Mouse (Mus musculus): ENCODE data around the gene Dnah7c.
"Not testable (repeated sequence)": the region's sequence is repeated elsewhere in the genome, so short reads cannot be mapped to it uniquely, and the experiment has no call there.

Gene Dnah7c

GRCm38 (mm10) chr1:46425137-46425925, at the start of gene Dnah7c:
Dnah7c (plus strand) TSS chr1:46425592.
- peak in 1 of 2 experiments; percentile 10 for DNase-seq

GRCm38 (mm10) chr1:46380641-46381040, 44.8 kb upstream of the Dnah7c start:
- DNase-seq, result not testable (repeated sequence)

- DNase-seq, result not testable (repeated sequence)
These were observed 30.6 kb upstream of the Dnah7c start for GRCm38 (mm10) chr1:46394681-46395297.

GRCm38 (mm10) chr1:46408324-46409115, 16.9 kb upstream of the Dnah7c start:
- DNase-seq, result no peak

- not testable (repeated sequence) for DNase-seq
These were observed 10.6 kb upstream of the Dnah7c start for GRCm38 (mm10) chr1:46414798-46415197.

GRCm38 (mm10) chr1:46416946-46417345, 8.4 kb upstream of the Dnah7c start:
- DNase-seq, result peak in 1 of 2 experiments; percentile 16

GRCm38 (mm10) chr1:46418966-46419365, 6.4 kb upstream of the Dnah7c start:
- not testable (repeated sequence) for DNase-seq

DNA sequence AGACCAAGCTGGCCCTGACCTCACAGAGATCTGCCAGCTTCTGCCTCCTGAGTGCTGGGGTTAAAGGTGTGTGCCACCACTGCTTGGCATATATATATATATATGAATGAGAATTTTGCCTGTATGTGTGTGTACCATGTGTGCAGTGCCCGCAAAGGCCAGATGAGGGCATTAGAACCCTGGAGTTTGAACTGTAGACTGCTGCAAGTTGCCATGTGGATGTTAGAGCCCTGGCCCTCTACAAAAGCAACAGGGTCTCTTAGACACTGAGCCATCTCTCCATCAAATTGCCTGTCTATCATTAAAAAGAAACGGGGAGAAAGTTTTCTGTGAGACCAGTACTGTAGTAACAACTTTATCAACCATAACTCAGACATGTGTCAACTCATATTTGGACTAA, 3.0 kb downstream of the Dnah7c start:
- no peak for DNase-seq

DNA sequence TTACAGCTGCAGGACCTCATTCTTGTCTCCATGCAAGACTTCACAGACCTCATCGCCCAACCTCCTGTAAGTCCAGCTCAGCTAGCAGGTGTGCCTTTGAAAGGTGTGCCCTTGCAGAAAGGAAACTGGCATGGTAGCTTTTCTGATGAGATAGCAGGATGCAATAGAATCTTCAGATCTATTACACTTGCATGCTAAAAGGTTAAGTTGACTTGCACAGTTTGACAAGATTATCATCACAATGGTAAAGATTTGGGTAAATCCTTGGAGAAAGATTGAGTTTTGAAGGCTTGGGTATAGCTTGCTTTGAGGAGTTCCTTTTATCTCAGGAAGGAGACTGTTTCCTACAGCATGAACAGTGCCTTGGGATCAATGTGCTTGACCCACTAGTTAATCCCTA, 89.3 kb downstream of the Dnah7c start:
- not testable (repeated sequence) for DNase-seq

DNA sequence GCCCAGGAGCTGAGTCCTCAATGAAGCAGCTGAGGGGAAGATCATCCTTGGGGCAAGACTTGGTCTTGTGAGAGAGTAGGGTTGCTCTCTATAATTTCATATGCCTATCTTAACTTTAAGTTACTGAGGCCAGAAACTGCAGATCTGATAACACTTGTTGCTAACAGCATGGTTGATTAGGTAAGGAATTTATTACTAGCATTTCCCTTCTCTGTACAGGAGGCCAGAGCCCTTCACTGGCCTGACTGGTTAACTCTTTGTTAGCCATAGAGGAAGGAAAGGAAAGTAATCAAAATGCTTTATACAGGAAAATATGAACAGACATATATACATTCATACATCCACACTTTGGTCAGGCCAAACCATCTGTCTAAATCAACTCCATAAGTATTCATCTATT, 95.6 kb downstream of the Dnah7c start:
- DNase-seq, result no peak

GRCm38 (mm10) chr1:46526537-46526936, 101.1 kb downstream of the Dnah7c start:
- not testable (repeated sequence) for DNase-seq

- DNase-seq, result no peak
These were observed 119.5 kb downstream of the Dnah7c start for GRCm38 (mm10) chr1:46544812-46545421.

DNA sequence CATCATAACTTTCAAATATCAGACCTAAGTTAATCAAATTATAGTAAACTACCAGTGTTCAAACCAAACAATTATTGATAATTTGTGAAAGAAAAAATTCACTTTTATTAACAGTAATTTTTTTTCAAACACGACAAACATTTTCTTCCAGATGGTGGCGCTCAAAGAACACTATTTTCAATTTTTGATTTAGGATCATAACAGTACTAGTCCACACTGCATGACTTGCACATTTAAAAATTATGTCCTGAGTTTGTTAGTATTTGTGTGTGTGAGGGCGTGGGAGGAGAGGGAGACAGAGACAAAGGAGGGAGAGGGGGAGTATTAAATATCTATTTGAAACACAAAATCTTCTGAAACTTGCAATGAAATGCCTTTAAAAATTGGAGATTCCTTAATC, 155.0 kb downstream of the Dnah7c start:
- DNase-seq, result peak; percentile 11 to 24

GRCm38 (mm10) chr1:46593826-46594225, 168.4 kb downstream of the Dnah7c start:
- not testable (repeated sequence) for DNase-seq

DNA sequence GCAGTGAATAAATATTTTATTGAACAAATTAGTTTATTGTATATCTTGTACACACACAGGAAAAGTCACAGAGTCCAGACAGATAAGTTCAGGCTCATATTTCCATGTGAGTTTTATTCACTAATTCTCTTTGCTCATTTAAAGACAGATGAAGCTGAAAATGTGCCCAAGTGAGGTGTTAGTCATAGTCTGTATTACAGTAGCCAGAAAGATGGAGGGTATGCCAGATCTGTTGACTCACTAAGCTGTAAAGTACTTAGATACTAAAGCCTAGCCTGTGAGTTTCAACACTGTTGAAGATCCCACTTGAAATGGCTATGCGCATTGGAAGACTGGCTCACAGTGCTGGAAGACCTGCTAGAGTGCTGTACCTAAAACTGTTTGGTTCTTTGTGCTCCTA, 171.0 kb downstream of the Dnah7c start:
- DNase-seq, result not testable (repeated sequence)

GRCm38 (mm10) chr1:46620331-46620730, 194.9 kb downstream of the Dnah7c start:
- DNase-seq, result no peak

GRCm38 (mm10) chr1:46625914-46626313, 200.5 kb downstream of the Dnah7c start:
- DNase-seq, result not testable (repeated sequence)

GRCm38 (mm10) chr1:46649821-46650220, 224.4 kb downstream of the Dnah7c start:
- DNase-seq, result not testable (repeated sequence)

DNA sequence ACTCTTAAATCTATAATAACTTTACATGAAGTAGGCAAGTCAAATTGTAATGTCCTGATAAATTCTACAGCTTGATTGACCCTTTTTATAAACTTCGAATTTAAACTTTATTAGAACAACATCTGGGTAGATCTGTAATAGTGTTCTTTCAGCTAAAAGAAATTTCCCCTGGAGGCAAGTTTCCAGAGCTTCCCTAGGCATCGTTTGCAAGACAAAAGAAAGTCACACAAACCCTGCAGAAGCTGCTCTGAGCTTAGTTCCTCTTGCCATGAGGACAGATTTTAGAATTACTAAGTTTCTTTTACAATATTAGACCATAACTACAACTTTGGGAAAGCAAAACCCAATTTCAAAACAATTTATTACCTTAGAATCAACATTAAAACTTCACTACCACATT, 227.3 kb downstream of the Dnah7c start:
- DNase-seq, result not testable (repeated sequence)

- DNase-seq, result not testable (repeated sequence)
These were observed 299.4 kb downstream of the Dnah7c start for GRCm38 (mm10) chr1:46724810-46725209.

- no peak for DNase-seq
These were observed 299.9 kb downstream of the Dnah7c start for GRCm38 (mm10) chr1:46725266-46725665.

GRCm38 (mm10) chr1:46725719-46726118, 300.3 kb downstream of the Dnah7c start:
- not testable (repeated sequence) for DNase-seq

- DNase-seq, result not testable (repeated sequence)
These were observed 304.3 kb downstream of the Dnah7c start for GRCm38 (mm10) chr1:46729731-46730130.
